Mouse (Mus musculus) midbrain, embryonic 12.5 days (tissue): Measurements from ENCODE around the gene Dot1l. TPM values are rescaled to one million over a fixed set of nuclear protein-coding genes. Genes with fewer than 3 reads are reported as not detected.

Source experiments
- ATAC-seq: fragments of 200-750 bp; cut with Nextera tagmentation; 2 replicates; pipeline ENCODE4 v1.8.0; 2017; ENCODE audit warnings: low read depth, moderate TSS enrichment, moderate library complexity; ENCODE audit not compliant: low FRiP score
- H3K27ac ChIP-seq: fragments of 300-500 bp; sonication (generic); replicated peaks from 2 replicates; pipeline ENCODE4 v1.5.1; 2016; ENCODE audit warnings: mild to moderate bottlenecking
- H3K27me3 ChIP-seq: fragments of 300-500 bp; sonication (generic); 2 replicates; pipeline ENCODE4 v1.6.1; 2016; ENCODE audit warnings: mild to moderate bottlenecking
- H3K36me3 ChIP-seq: fragments of 300-500 bp; sonication (generic); 2 replicates; pipeline ENCODE4 v1.6.1; 2016
- H3K4me1 ChIP-seq: fragments of 300-500 bp; sonication (generic); 2 replicates; pipeline ENCODE4 v1.6.1; 2016
- H3K4me2 ChIP-seq: fragments of 300-500 bp; sonication (generic); replicated peaks from 2 replicates; pipeline ENCODE4 v1.6.1; 2016; ENCODE audit warnings: mild to moderate bottlenecking, moderate library complexity
- H3K4me3 ChIP-seq: fragments of 300-500 bp; sonication (generic); 2 replicates; pipeline ENCODE4 v1.5.1; 2016; ENCODE audit warnings: mild to moderate bottlenecking
- H3K9ac ChIP-seq: fragments of 300-500 bp; sonication (generic); replicated peaks from 2 replicates; pipeline ENCODE4 v1.6.1; 2016; ENCODE audit warnings: mild to moderate bottlenecking, moderate library complexity
- H3K9me3 ChIP-seq: fragments of 300-500 bp; sonication (generic); 2 replicates; pipeline ENCODE4 v1.6.1; 2016; ENCODE audit warnings: mild to moderate bottlenecking
- WGBS: fragments of 180-500 bp; shearing (Covaris S2); methylation state at CpG from one replicate; pipeline ENCODE4 v1.1.7; 2016; 5-methylcytosine and 5-hydroxymethylcytosine counted together
- polyA plus RNA-seq: library from polyadenylated mRNA; unstranded; fragments of >200 nt; fragmentation: Nextera tagmentation; extraction: Ambion mirVana; gene quantifications from 2 replicates; pipeline ENCODE4 v1.2.1, GENCODE M21; 2016

Gene Dot1l
- polyA plus RNA-seq, 1 experiment from 2014 or later = 26.9 TPM

- no peak overlapping the region for H3K9ac ChIP-seq
- H3K36me3 ChIP-seq = no peaks in the 10 kb centered on the region
- no peak overlapping the region for H3K4me3 ChIP-seq
- 32% methylated on average over 5 of the region's 5 CpGs for WGBS
- peaks cover 25% of the 10 kb centered on the region for H3K4me1 ChIP-seq
- H3K27me3 ChIP-seq = 0 out of 2 replicates have a peak, but pooled peaks cover 3% of the 10 kb centered on the region
- no peak overlapping the region for H3K27ac ChIP-seq
- no peak overlapping the region for H3K4me2 ChIP-seq
- ATAC-seq = no peak
- no peaks in the 10 kb centered on the region for H3K9me3 ChIP-seq
Observed at GRCm38 (mm10) chr10:80744262-80744661, 10.7 kb upstream of the Dot1l start.

- H3K4me2 ChIP-seq = no peak overlapping the region
- 0 out of 2 replicates have a peak, but pooled peaks cover 3% of the 10 kb centered on the region for H3K27me3 ChIP-seq
- WGBS = 24% methylated on average over 3 of the region's 3 CpGs
- H3K4me3 ChIP-seq = no peak overlapping the region
- H3K27ac ChIP-seq = no peak overlapping the region
- H3K36me3 ChIP-seq = no peaks in the 10 kb centered on the region
- H3K9ac ChIP-seq = no peak overlapping the region
- no peak for ATAC-seq
- H3K9me3 ChIP-seq = no peaks in the 10 kb centered on the region
- H3K4me1 ChIP-seq = peaks cover 10% of the 10 kb centered on the region
Observed at GRCm38 (mm10) chr10:80747410-80747809, 7.6 kb upstream of the Dot1l start.

- H3K4me1 ChIP-seq = peaks cover 7% of the 10 kb centered on the region; the same call in 1 of the 2 replicates
- H3K4me2 ChIP-seq = no peak overlapping the region
- no peak overlapping the region for H3K4me3 ChIP-seq
- no peak for ATAC-seq
- H3K36me3 ChIP-seq = no peaks in the 10 kb centered on the region
- H3K9ac ChIP-seq = no peak overlapping the region
- no peak overlapping the region for H3K27ac ChIP-seq
- H3K9me3 ChIP-seq = no peaks in the 10 kb centered on the region
- 17% methylated on average over 6 of the region's 6 CpGs for WGBS
- H3K27me3 ChIP-seq = 0 out of 2 replicates have a peak, but pooled peaks cover 3% of the 10 kb centered on the region
Observed at GRCm38 (mm10) chr10:80748609-80749008, 6.4 kb upstream of the Dot1l start.

GRCm38 (mm10) chr10:80751188-80751832, 3.7 kb upstream of the Dot1l start:
- Histone ChIP-seq H3K9ac (0 out of 2 replicates have a peak overlapping the region, but pooled peaks have one; percentile 4), H3K27ac (no peak overlapping the region)

GRCm38 (mm10) chr10:80752079-80752625, 2.9 kb upstream of the Dot1l start:
- Histone ChIP-seq H3K9ac (0 out of 2 replicates have a peak overlapping the region, but pooled peaks have one; percentile 4), H3K4me2 (peak overlapping the region; percentile 28), H3K9me3 (no peaks in the 10 kb centered on the region), H3K36me3 (no peaks in the 10 kb centered on the region), H3K27me3 (0 out of 2 replicates have a peak, but pooled peaks cover 3% of the 10 kb centered on the region), H3K27ac (no peak overlapping the region; the same call in 1 of the 2 replicates), H3K4me1 (peaks cover 21% of the 10 kb centered on the region), H3K4me3 (peak overlapping the region; percentile 2; the same call in 1 of the 2 replicates)
- peak; percentile 38 for ATAC-seq
- WGBS = 8% methylated on average over 6 of the region's 6 CpGs

More at GRCm38 (mm10) chr10:80751188-80751832, 3.7 kb upstream of the Dot1l start:
- H3K4me1 ChIP-seq = peaks cover 13% of the 10 kb centered on the region
- H3K9me3 ChIP-seq = no peaks in the 10 kb centered on the region
- 17% methylated on average over 16 of the region's 16 CpGs for WGBS
- peak overlapping the region; percentile 28 for H3K4me2 ChIP-seq
- ATAC-seq = no peak
- no peak overlapping the region for H3K4me3 ChIP-seq
- no peaks in the 10 kb centered on the region for H3K36me3 ChIP-seq
- 0 out of 2 replicates have a peak, but pooled peaks cover 3% of the 10 kb centered on the region for H3K27me3 ChIP-seq

- H3K4me1 ChIP-seq = peaks cover 34% of the 10 kb centered on the region
Observed at GRCm38 (mm10) chr10:80755291-80756015, 447 bp downstream of the Dot1l start.

GRCm38 (mm10) chr10:80756099-80756498, 1.1 kb downstream of the Dot1l start:
- Histone ChIP-seq H3K36me3 (no peaks in the 10 kb centered on the region), H3K4me3 (peak overlapping the region; percentile 100), H3K27ac (no peak overlapping the region), H3K9ac (peak overlapping the region; percentile 98), H3K4me2 (peak overlapping the region; percentile 96), H3K4me1 (peaks cover 37% of the 10 kb centered on the region), H3K9me3 (no peaks in the 10 kb centered on the region), H3K27me3 (no peaks in the 10 kb centered on the region)
- 31% methylated on average over 3 of the region's 3 CpGs for WGBS
- ATAC-seq = no peak

More at GRCm38 (mm10) chr10:80755291-80756015, 447 bp downstream of the Dot1l start:
- peak overlapping the region; percentile 98 for H3K9ac ChIP-seq
- no peaks in the 10 kb centered on the region for H3K36me3 ChIP-seq
- H3K27me3 ChIP-seq = no peaks in the 10 kb centered on the region
- ATAC-seq = 0 out of 2 replicates have a peak, but pooled peaks have one; percentile 5
- H3K4me3 ChIP-seq = peak overlapping the region; percentile 100
- 1% methylated on average over 53 of the region's 75 CpGs for WGBS
- peak overlapping the region; percentile 96 for H3K4me2 ChIP-seq
- H3K27ac ChIP-seq = peak overlapping the region; percentile 91
- H3K9me3 ChIP-seq = no peaks in the 10 kb centered on the region

GRCm38 (mm10) chr10:80756509-80756908, 1.5 kb downstream of the Dot1l start:
- H3K27me3 ChIP-seq = no peaks in the 10 kb centered on the region
- no peaks in the 10 kb centered on the region for H3K36me3 ChIP-seq
- ATAC-seq = no peak
- H3K4me3 ChIP-seq = peak overlapping the region; percentile 100
- no peaks in the 10 kb centered on the region for H3K9me3 ChIP-seq
- H3K4me1 ChIP-seq = peaks cover 37% of the 10 kb centered on the region
- H3K27ac ChIP-seq = no peak overlapping the region
- peak overlapping the region; percentile 96 for H3K4me2 ChIP-seq
- 80% methylated on average over 2 of the region's 2 CpGs for WGBS
- H3K9ac ChIP-seq = peak overlapping the region; percentile 98

GRCm38 (mm10) chr10:80756967-80757366, 2.0 kb downstream of the Dot1l start:
- Histone ChIP-seq H3K27me3 (no peaks in the 10 kb centered on the region), H3K36me3 (no peaks in the 10 kb centered on the region), H3K4me2 (peak overlapping the region; percentile 96), H3K4me1 (peaks cover 36% of the 10 kb centered on the region), H3K27ac (no peak overlapping the region), H3K9me3 (no peaks in the 10 kb centered on the region), H3K4me3 (peak overlapping the region; percentile 100; the same call in 1 of the 2 replicates), H3K9ac (peak overlapping the region; percentile 98; the same call in 1 of the 2 replicates)
- 82% methylated on average over 4 of the region's 4 CpGs for WGBS
- ATAC-seq = no peak

- H3K4me1 ChIP-seq = peaks cover 30% of the 10 kb centered on the region
- 0 out of 2 replicates have a peak overlapping the region, but pooled peaks have one; percentile 3 for H3K27ac ChIP-seq
- no peaks in the 10 kb centered on the region for H3K36me3 ChIP-seq
- ATAC-seq = no peak
- WGBS = 36% methylated on average over 5 of the region's 5 CpGs
- no peaks in the 10 kb centered on the region for H3K9me3 ChIP-seq
- H3K9ac ChIP-seq = no peak overlapping the region
- H3K4me3 ChIP-seq = no peak overlapping the region
- H3K4me2 ChIP-seq = no peak overlapping the region
- H3K27me3 ChIP-seq = no peaks in the 10 kb centered on the region
Observed at GRCm38 (mm10) chr10:80757717-80758116, 2.7 kb downstream of the Dot1l start.

GRCm38 (mm10) chr10:80758651-80759050, 3.6 kb downstream of the Dot1l start:
- 87% methylated on average over 7 of the region's 7 CpGs for WGBS
- ATAC-seq = no peak
- no peak overlapping the region for H3K4me3 ChIP-seq
- no peak overlapping the region for H3K4me2 ChIP-seq
- H3K27me3 ChIP-seq = no peaks in the 10 kb centered on the region
- H3K4me1 ChIP-seq = peaks cover 30% of the 10 kb centered on the region
- no peak overlapping the region for H3K27ac ChIP-seq
- H3K36me3 ChIP-seq = no peaks in the 10 kb centered on the region
- H3K9me3 ChIP-seq = no peaks in the 10 kb centered on the region
- H3K9ac ChIP-seq = no peak overlapping the region
